Comparison of ENCODE assay signal across 9 mouse cellular contexts in genomic region chr2:92424462-92425308, GRCm38 (mm10). TPM values are rescaled to one million over a fixed set of nuclear protein-coding genes. Genes with fewer than 3 reads are reported as not detected.
A peak's percentile ranks its signal among the peaks of the same experiment; 100 is the strongest.
DNase-seq lines count a peak whose midpoint lies in the region; ATAC-seq lines count a peak whose summit lies in the region.
"Had no signal": no experiment of that assay in that cellular context is flagged by ENCODE, and none has a peak within 500 bp of the region (broad histone marks: within the 10 kb centered on the region; RNA-seq: fewer than 3 reads in every experiment).

No protein-coding gene starts in this region.

- peaks cover 62% of the 10 kb centered on the region for H3K4me1 ChIP-seq in forebrain, embryonic 15.5 days
- H3K4me1 ChIP-seq in limb, embryonic 15.5 days: peaks cover 60% of the 10 kb centered on the region
- peaks cover 70% of the 10 kb centered on the region for H3K4me1 ChIP-seq in neural tube, embryonic 15.5 days

- H3K4me3 ChIP-seq in forebrain, embryonic 15.5 days: no peak overlapping the region
- no peak overlapping the region for H3K4me3 ChIP-seq in limb, embryonic 15.5 days
- H3K4me3 ChIP-seq in neural tube, embryonic 15.5 days (replicated peaks): no peak overlapping the region
- H3K4me3 ChIP-seq: liver, embryonic 15.5 days had no signal

- H3K36me3 ChIP-seq in forebrain, embryonic 15.5 days: peaks cover 35% of the 10 kb centered on the region
- H3K36me3 ChIP-seq in limb, embryonic 15.5 days: peaks cover 53% of the 10 kb centered on the region
- peaks cover 50% of the 10 kb centered on the region for H3K36me3 ChIP-seq in neural tube, embryonic 15.5 days

- no peak overlapping the region for H3K4me2 ChIP-seq in forebrain, embryonic 15.5 days (replicated peaks)
- H3K4me2 ChIP-seq in limb, embryonic 15.5 days: 0 out of 2 replicates have a peak overlapping the region, but pooled peaks have one; percentile 21
- no peak overlapping the region for H3K4me2 ChIP-seq in neural tube, embryonic 15.5 days
- H3K4me2 ChIP-seq: liver, embryonic 15.5 days had no signal

- 38% methylated on average over 9 of the region's 9 CpGs for WGBS in forebrain, embryonic 15.5 days
- 69% methylated on average over 9 of the region's 9 CpGs for WGBS in limb, embryonic 15.5 days
- WGBS in neural tube, embryonic 15.5 days: 38% methylated on average over 9 of the region's 9 CpGs

- no peaks in the 10 kb centered on the region for H3K27me3 ChIP-seq in forebrain, embryonic 15.5 days
- no peaks in the 10 kb centered on the region for H3K27me3 ChIP-seq in limb, embryonic 15.5 days
- H3K27me3 ChIP-seq in neural tube, embryonic 15.5 days (replicated peaks): no peaks in the 10 kb centered on the region
- H3K27me3 ChIP-seq: liver, embryonic 15.5 days had no signal

- ATAC-seq in forebrain, embryonic 15.5 days (replicated peaks): peak; percentile 75
- peak; percentile 82 for ATAC-seq in limb, embryonic 15.5 days (ENCODE audit: insufficient number of reproducible peaks, low FRiP score, low TSS enrichment, low read depth)
- ATAC-seq in neural tube, embryonic 15.5 days (ENCODE audit: low FRiP score): peak; percentile 58

- H3K9me3 ChIP-seq in forebrain, embryonic 15.5 days: no peaks in the 10 kb centered on the region
- no peaks in the 10 kb centered on the region for H3K9me3 ChIP-seq in limb, embryonic 15.5 days
- H3K9me3 ChIP-seq in neural tube, embryonic 15.5 days (replicated peaks): no peaks in the 10 kb centered on the region
- H3K9me3 ChIP-seq: liver, embryonic 15.5 days had no signal

- DNase-seq in cerebellum, adult 11-12 months: peak; percentile 53
- no peak for DNase-seq in cerebellum, adult 11 months
- DNase-seq in adrenal gland, adult 2 months: peak; percentile 82
- DNase-seq in heart, postnatal 4 days: peak; percentile 67
- no peak for DNase-seq in spleen, adult 12 weeks (ENCODE audit: low spot score)

- H3K27ac ChIP-seq in forebrain, embryonic 15.5 days (replicated peaks): peak overlapping the region; percentile 81
- H3K27ac ChIP-seq in limb, embryonic 15.5 days: peak overlapping the region; percentile 94
- H3K27ac ChIP-seq in neural tube, embryonic 15.5 days (replicated peaks): peak overlapping the region; percentile 84
- H3K27ac ChIP-seq: liver, embryonic 15.5 days had no signal

- H3K9ac ChIP-seq in forebrain, embryonic 15.5 days (replicated peaks): no peak overlapping the region
- H3K9ac ChIP-seq in limb, embryonic 15.5 days: no peak overlapping the region
- no peak overlapping the region for H3K9ac ChIP-seq in neural tube, embryonic 15.5 days (replicated peaks)
- H3K9ac ChIP-seq: liver, embryonic 15.5 days had no signal

RNA-seq across cellular contexts. Expression of gene Cry2, which starts 9.2 kb away (rescaled TPM):
- total RNA-seq in adrenal gland, adult 2 months (2021): 10 to 100 TPM; 32.9 to 45.1 TPM
- 27.6 and 53.8 TPM in 2 replicates for polyA plus RNA-seq in adrenal gland, adult 2 months (2012; rRNA removed)
- 37.0 and 37.2 TPM in 2 replicates for polyA plus RNA-seq in forebrain, embryonic 15.5 days (2015; fragmentation: Nextera tagmentation; extraction: Ambion mirVana)
- 10 to 100 TPM; 28.5 TPM for total RNA-seq in heart, postnatal 4 days (2021)
- polyA plus RNA-seq in limb, embryonic 15.5 days (2015; fragmentation: Nextera tagmentation; extraction: Ambion mirVana): 40.3 and 41.5 TPM in 2 replicates
- 43.0 and 46.0 TPM in 2 replicates for polyA plus RNA-seq in neural tube, embryonic 15.5 days (2015; fragmentation: Nextera tagmentation; extraction: Ambion mirVana)

RNA-seq across cellular contexts. Expression of gene Mapk8ip1, which starts 23.6 kb away (rescaled TPM):
- 10 to 100 TPM; 30.2 to 34.9 TPM for total RNA-seq in adrenal gland, adult 2 months (2021)
- 60.9 and 67.1 TPM in 2 replicates for polyA plus RNA-seq in adrenal gland, adult 2 months (2012; rRNA removed)
- 119 and 120 TPM in 2 replicates for polyA plus RNA-seq in forebrain, embryonic 15.5 days (2015; fragmentation: Nextera tagmentation; extraction: Ambion mirVana)
- total RNA-seq in heart, postnatal 4 days (2021): 1 to 10 TPM; 7.9 to 8.1 TPM
- 23.8 and 27.0 TPM in 2 replicates for polyA plus RNA-seq in limb, embryonic 15.5 days (2015; fragmentation: Nextera tagmentation; extraction: Ambion mirVana)
- polyA plus RNA-seq in neural tube, embryonic 15.5 days (2015; fragmentation: Nextera tagmentation; extraction: Ambion mirVana): 134 and 169 TPM in 2 replicates

RNA-seq across cellular contexts. Expression of gene Slc35c1, which starts 35.7 kb away (rescaled TPM):
- 10 to 100 TPM; 14.3 to 23.2 TPM for total RNA-seq in adrenal gland, adult 2 months (2021)
- 50.9 and 98.4 TPM in 2 replicates for polyA plus RNA-seq in adrenal gland, adult 2 months (2012; rRNA removed)
- polyA plus RNA-seq in forebrain, embryonic 15.5 days (2015; fragmentation: Nextera tagmentation; extraction: Ambion mirVana): 9.7 and 10.9 TPM in 2 replicates
- 1 to 10 TPM; 5.8 to 7.5 TPM for total RNA-seq in heart, postnatal 4 days (2021)
- polyA plus RNA-seq in limb, embryonic 15.5 days (2015; fragmentation: Nextera tagmentation; extraction: Ambion mirVana): 14.8 and 15.6 TPM in 2 replicates
- 16.6 and 22.1 TPM in 2 replicates for polyA plus RNA-seq in neural tube, embryonic 15.5 days (2015; fragmentation: Nextera tagmentation; extraction: Ambion mirVana)

RNA-seq across cellular contexts. Expression of gene 1700029I15Rik, which starts 42.3 kb away (rescaled TPM):
- 10 to 100 TPM in 1 of 2 experiments, 1 to 10 TPM in 1; 4.9 to 14.6 TPM for total RNA-seq in adrenal gland, adult 2 months (2021)
- 10.5 and 15.0 TPM in 2 replicates for polyA plus RNA-seq in adrenal gland, adult 2 months (2012; rRNA removed)
- polyA plus RNA-seq in forebrain, embryonic 15.5 days (2015; fragmentation: Nextera tagmentation; extraction: Ambion mirVana): 6.8 and 10.6 TPM in 2 replicates
- total RNA-seq in heart, postnatal 4 days (2021): 1 to 10 TPM; 1.2 to 1.7 TPM
- 3.5 TPM in 2 replicates for polyA plus RNA-seq in limb, embryonic 15.5 days (2015; fragmentation: Nextera tagmentation; extraction: Ambion mirVana)
- polyA plus RNA-seq in neural tube, embryonic 15.5 days (2015; fragmentation: Nextera tagmentation; extraction: Ambion mirVana): 7.1 and 8.0 TPM in 2 replicates

RNA-seq across cellular contexts. Expression of gene Large2, which starts 50.0 kb away (rescaled TPM):
- total RNA-seq in adrenal gland, adult 2 months (2021): 1 to 10 TPM in 1 of 2 experiments, under 1 TPM in 1; 0.45 to 1.4 TPM
- 1.3 and 2.2 TPM in 2 replicates for polyA plus RNA-seq in adrenal gland, adult 2 months (2012; rRNA removed)
- 1.5 and 2.6 TPM in 2 replicates for polyA plus RNA-seq in forebrain, embryonic 15.5 days (2015; fragmentation: Nextera tagmentation; extraction: Ambion mirVana)
- under 1 TPM; 0.29 to 0.70 TPM for total RNA-seq in heart, postnatal 4 days (2021)
- polyA plus RNA-seq in limb, embryonic 15.5 days (2015; fragmentation: Nextera tagmentation; extraction: Ambion mirVana): 17.6 and 18.4 TPM in 2 replicates
- 0.95 and 2.5 TPM in 2 replicates for polyA plus RNA-seq in neural tube, embryonic 15.5 days (2015; fragmentation: Nextera tagmentation; extraction: Ambion mirVana)

Comparison
In these comparisons a context has a peak if more than half of its experiments do, and no peak if none do; other contexts are left out.
1. DNase-seq: peak in cerebellum, adult 11-12 months (single experiment), adrenal gland, adult 2 months (single experiment) and heart, postnatal 4 days (single experiment); none in cerebellum, adult 11 months (single experiment) and spleen, adult 12 weeks (single experiment).
2. Peak in every context shown above with its lines, with median percentiles within 50 percentile points of each other: ATAC-seq and H3K27ac ChIP-seq.